Mouse (Mus musculus) sigmoid colon, adult 10 weeks (tissue): Measurements from ENCODE around the gene Bcl10. TPM values are rescaled to one million over a fixed set of nuclear protein-coding genes. Genes with fewer than 3 reads are reported as not detected.

Source experiments
- polyA plus RNA-seq: library from polyadenylated mRNA; stranded (reverse); fragments of 350-450 nt; fragmentation: Illumina TruSeq; extraction: RNeasy Lipid Tissue Mini Kit (QIAGEN cat#74804); gene quantifications from one replicate; pipeline ENCODE4 v1.2.3, GENCODE M21; 2014; ENCODE audit warnings: low read depth, low replicate concordance

Bcl10 gene
- 54.5 TPM for polyA plus RNA-seq

DNA sequence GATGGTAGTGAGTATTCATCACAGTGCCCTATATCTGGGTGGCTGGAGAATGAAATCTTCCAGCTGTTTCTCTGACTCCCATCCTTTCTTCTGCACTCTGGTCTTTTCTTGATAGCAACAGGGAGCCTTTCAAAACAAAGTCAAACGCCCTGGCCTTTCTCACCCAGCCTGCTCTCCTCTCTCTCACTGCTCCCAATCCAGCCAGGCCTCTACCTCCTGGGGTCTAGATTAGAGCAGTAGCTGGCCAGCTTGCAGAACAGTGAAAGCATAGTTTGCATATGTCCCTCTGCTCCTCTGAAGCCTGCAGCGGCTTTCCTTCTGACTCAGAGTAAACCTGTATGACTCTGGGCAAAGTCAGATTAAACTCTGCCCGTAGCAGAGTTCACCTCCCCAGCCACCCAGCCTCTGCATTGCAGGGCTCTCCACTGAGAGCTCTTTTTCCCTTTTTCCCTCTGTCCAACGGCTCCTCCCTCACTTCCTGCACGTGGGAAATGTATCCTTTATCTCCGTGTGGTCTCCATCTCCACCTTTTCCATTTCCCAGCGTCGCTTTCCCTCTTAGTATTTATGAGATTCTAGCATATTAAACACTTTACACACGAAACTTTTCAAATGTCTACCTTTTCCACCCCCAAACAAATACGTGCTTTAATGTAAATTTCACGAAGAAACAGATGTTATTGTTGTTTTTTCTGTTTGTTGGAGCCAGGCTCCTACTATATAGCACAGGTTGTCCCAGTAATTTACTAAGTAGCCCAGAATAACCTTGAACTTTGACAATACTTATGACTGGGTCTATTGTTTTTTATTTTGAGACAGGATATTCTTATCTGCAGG is at the start of gene Bcl10:
Gene Bcl10, plus strand, starts transcription at position 786 of the 836 bp plus-strand sequence.

GRCm38 (mm10) chr3:145937505-145938404 is 15.2 kb downstream of the Bcl10 start, which contains the start of gene 2410004B18Rik:
Gene 2410004B18Rik (plus strand): TSS chr3:145938014.

Other genes with a start within 250 kb of the Bcl10 start
- gene Ddah1, start 164.1 kb upstream of the Bcl10 start, polyA plus RNA-seq = 28.0 TPM
- gene 2410004B18Rik, start 15.2 kb downstream of the Bcl10 start, polyA plus RNA-seq = 58.5 TPM
- gene Syde2, start 65.1 kb downstream of the Bcl10 start, polyA plus RNA-seq = 11.6 TPM
- gene Wdr63, start 185.3 kb downstream of the Bcl10 start, polyA plus RNA-seq = 0.88 TPM
- 0.50 TPM for gene Mcoln3, start 194.6 kb downstream of the Bcl10 start, polyA plus RNA-seq
- 37.2 TPM for gene Mcoln2, start 227.0 kb downstream of the Bcl10 start, polyA plus RNA-seq